Comparison of ENCODE assay signal across 10 mouse cellular contexts in the genomic region with DNA sequence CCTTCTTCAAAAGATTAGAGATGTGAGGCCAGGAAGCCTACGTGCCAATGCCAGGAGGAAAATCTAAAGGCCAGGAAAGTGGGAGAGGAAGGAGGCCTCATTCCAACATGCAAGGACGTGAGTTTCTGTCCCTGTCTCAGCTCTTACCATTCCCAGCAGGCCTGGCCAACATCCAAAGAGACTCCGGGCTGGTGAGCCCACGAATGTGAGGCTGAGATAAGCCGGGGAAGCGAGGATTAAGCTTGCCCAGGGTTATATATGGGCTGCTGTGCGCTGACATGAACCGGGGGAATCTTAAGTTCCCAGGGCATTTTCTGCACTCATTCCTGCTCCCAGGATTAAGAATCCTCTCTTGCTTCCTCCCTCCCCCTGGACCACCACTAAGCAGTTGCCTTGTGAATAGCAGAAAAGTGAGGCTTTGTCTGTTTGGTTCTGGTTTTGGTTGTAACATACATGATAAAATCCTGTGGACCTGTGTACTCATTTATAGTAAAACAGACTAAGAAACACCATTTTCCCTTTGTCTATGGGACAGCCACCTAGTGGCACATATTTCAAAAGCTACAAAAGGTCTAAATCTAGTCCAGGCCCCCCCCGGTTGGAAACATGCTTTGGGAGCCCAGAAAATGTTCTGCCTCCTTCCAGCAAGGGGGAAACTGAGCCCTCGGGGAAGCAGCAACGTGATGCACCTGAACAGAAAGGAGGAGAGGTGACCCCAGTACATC.
DNase-seq lines count a peak whose midpoint lies in the region; ATAC-seq lines count a peak whose summit lies in the region.
"Had no signal": no experiment of that assay in that cellular context is flagged by ENCODE, and none has a peak within 500 bp of the region (broad histone marks: within the 10 kb centered on the region; RNA-seq: fewer than 3 reads in every experiment).

No protein-coding gene starts in this region.

- H3K27me3 ChIP-seq in forebrain, embryonic 16.5 days (replicated peaks; ENCODE audit: control insufficient read depth, insufficient read depth, low read length), result no peaks in the 10 kb centered on the region
- no peaks in the 10 kb centered on the region for H3K27me3 ChIP-seq in forebrain, embryonic 10.5 days (ENCODE audit: poor library complexity, severe bottlenecking)
- H3K27me3 ChIP-seq in heart, embryonic 15.5 days, result no peaks in the 10 kb centered on the region
- no peaks in the 10 kb centered on the region for H3K27me3 ChIP-seq in midbrain, embryonic 13.5 days
- H3K27me3 ChIP-seq: embryonic facial prominence, embryonic 12.5 days; limb, embryonic 15.5 days had no signal

- peak overlapping the region; percentile 41; the same call in 1 of the 2 replicates for H3K27ac ChIP-seq in forebrain, embryonic 16.5 days (ENCODE audit: low read length)
- H3K27ac ChIP-seq in forebrain, embryonic 10.5 days, result no peak overlapping the region
- H3K27ac ChIP-seq in heart, embryonic 15.5 days, result peak overlapping the region; percentile 90
- H3K27ac ChIP-seq in midbrain, embryonic 13.5 days, result peak overlapping the region; percentile 67
- H3K27ac ChIP-seq: embryonic facial prominence, embryonic 12.5 days; limb, embryonic 15.5 days had no signal

- peaks cover 7% of the 10 kb centered on the region for H3K4me1 ChIP-seq in forebrain, embryonic 16.5 days (replicated peaks; ENCODE audit: control insufficient read depth, insufficient read depth, low read length)
- peaks cover 31% of the 10 kb centered on the region for H3K4me1 ChIP-seq in forebrain, embryonic 10.5 days
- peaks cover 41% of the 10 kb centered on the region for H3K4me1 ChIP-seq in heart, embryonic 15.5 days (replicated peaks)
- peaks cover 45% of the 10 kb centered on the region for H3K4me1 ChIP-seq in midbrain, embryonic 13.5 days (replicated peaks)

- no peak for DNase-seq in forebrain, embryonic 10.5 days (ENCODE audit: extremely low spot score, low spot score)
- peak; percentile 45 to 46 for DNase-seq in right cerebral cortex, postnatal 10 days (ENCODE audit: low spot score in 2 of 2)
- no peak for DNase-seq in right cerebral cortex, postnatal 36 days (ENCODE audit: low spot score in 2 of 2)
- no peak for DNase-seq in urinary bladder, postnatal 10 days (ENCODE audit: low spot score)
- DNase-seq in neural tube, embryonic 10.5 days (ENCODE audit: extremely low spot score, low spot score), result no peak

- H3K9me3 ChIP-seq in forebrain, embryonic 16.5 days (ENCODE audit: control insufficient read depth, low read length), result no peaks in the 10 kb centered on the region
- H3K9me3 ChIP-seq in forebrain, embryonic 10.5 days, result peaks cover 4% of the 10 kb centered on the region
- H3K9me3 ChIP-seq in heart, embryonic 15.5 days (replicated peaks), result no peaks in the 10 kb centered on the region
- H3K9me3 ChIP-seq in midbrain, embryonic 13.5 days, result no peaks in the 10 kb centered on the region
- H3K9me3 ChIP-seq: embryonic facial prominence, embryonic 12.5 days; limb, embryonic 15.5 days had no signal

- no peak for ATAC-seq in forebrain, embryonic 16.5 days
- ATAC-seq in heart, embryonic 15.5 days (replicated peaks; ENCODE audit: insufficient number of reproducible peaks, insufficient read depth, low FRiP score, low read depth), result peak; percentile 82
- peak; percentile 58; the same call in 1 of the 2 replicates for ATAC-seq in midbrain, embryonic 13.5 days

- no peak overlapping the region for H3K9ac ChIP-seq in forebrain, embryonic 16.5 days (replicated peaks; ENCODE audit: low read depth, low read length)
- no peak overlapping the region for H3K9ac ChIP-seq in heart, embryonic 15.5 days
- no peak overlapping the region for H3K9ac ChIP-seq in midbrain, embryonic 13.5 days (replicated peaks)
- H3K9ac ChIP-seq: embryonic facial prominence, embryonic 12.5 days; limb, embryonic 15.5 days had no signal

- no peaks in the 10 kb centered on the region for H3K36me3 ChIP-seq in forebrain, embryonic 16.5 days (ENCODE audit: control insufficient read depth, insufficient read depth)
- H3K36me3 ChIP-seq in forebrain, embryonic 10.5 days (replicated peaks), result no peaks in the 10 kb centered on the region
- H3K36me3 ChIP-seq in heart, embryonic 15.5 days, result no peaks in the 10 kb centered on the region
- no peaks in the 10 kb centered on the region for H3K36me3 ChIP-seq in midbrain, embryonic 13.5 days
- H3K36me3 ChIP-seq: embryonic facial prominence, embryonic 12.5 days; limb, embryonic 15.5 days had no signal

- no peak overlapping the region for H3K4me3 ChIP-seq in forebrain, embryonic 16.5 days (replicated peaks; ENCODE audit: low read length)
- H3K4me3 ChIP-seq in forebrain, embryonic 10.5 days, result no peak overlapping the region
- peak overlapping the region; percentile 14; the same call in 1 of the 2 replicates for H3K4me3 ChIP-seq in heart, embryonic 15.5 days
- H3K4me3 ChIP-seq in midbrain, embryonic 13.5 days (replicated peaks), result no peak overlapping the region
- H3K4me3 ChIP-seq: embryonic facial prominence, embryonic 12.5 days; limb, embryonic 15.5 days had no signal

- H3K4me2 ChIP-seq in forebrain, embryonic 16.5 days (ENCODE audit: low read length), result no peak overlapping the region
- peak overlapping the region; percentile 54 for H3K4me2 ChIP-seq in heart, embryonic 15.5 days
- H3K4me2 ChIP-seq in midbrain, embryonic 13.5 days (replicated peaks), result no peak overlapping the region
- H3K4me2 ChIP-seq: embryonic facial prominence, embryonic 12.5 days; limb, embryonic 15.5 days had no signal

- 51% methylated on average over 11 of the region's 11 CpGs for WGBS in forebrain, embryonic 16.5 days
- WGBS in forebrain, embryonic 10.5 days, result 70% methylated on average over 11 of the region's 11 CpGs
- 15% methylated on average over 11 of the region's 11 CpGs for WGBS in heart, embryonic 15.5 days
- 51% methylated on average over 11 of the region's 11 CpGs for WGBS in midbrain, embryonic 13.5 days

Comparison
In these comparisons a context has a peak if more than half of its experiments do, and no peak if none do; other contexts are left out.
1. DNase-seq: peak in right cerebral cortex, postnatal 10 days (2 of 2); none in forebrain, embryonic 10.5 days (single experiment), right cerebral cortex, postnatal 36 days (0 of 2), urinary bladder, postnatal 10 days (single experiment) and neural tube, embryonic 10.5 days (single experiment).